Mouse (Mus musculus) heart, adult 2 months (tissue): ENCODE measurements around the gene Gpc5. TPM values are rescaled to one million over a fixed set of nuclear protein-coding genes. Genes with fewer than 3 reads are reported as not detected.

Experiments
- DNase-seq, 2 experiments: peaks; one replicate each; pipeline ENCODE4 v3.0.0; 2021
- H3K27ac ChIP-seq: fragments of 200-600 bp; 2 replicates; pipeline ENCODE4 v1.8.1; 2022
- H3K27me3 ChIP-seq: fragments of 200-500 bp; 2 replicates; pipeline ENCODE4 v1.6.1; 2012; ENCODE audit warnings: mild to moderate bottlenecking, low read length, inconsistent platforms, mixed read lengths; ENCODE audit not compliant: control insufficient read depth, insufficient read depth
- H3K36me3 ChIP-seq: fragments of 200-500 bp; 2 replicates; pipeline ENCODE4 v1.6.1; 2012; ENCODE audit warnings: low read length, inconsistent platforms; ENCODE audit not compliant: control insufficient read depth, insufficient read depth
- H3K4me1 ChIP-seq: fragments of 200-500 bp; 2 replicates; pipeline ENCODE4 v1.6.1; 2011; ENCODE audit warnings: low read length; ENCODE audit not compliant: control insufficient read depth, insufficient read depth
- H3K4me3 ChIP-seq: fragments of 200-600 bp; 2 replicates; pipeline ENCODE4 v1.8.1; 2022
- H3K79me2 ChIP-seq: fragments of 200-500 bp; replicated peaks from 2 replicates; pipeline ENCODE4 v1.6.1; 2012; ENCODE audit warnings: mild to moderate bottlenecking, inconsistent platforms, low read length, moderate library complexity, mixed read lengths; ENCODE audit not compliant: control insufficient read depth, insufficient read depth
- H3K9ac ChIP-seq: fragments of 200-500 bp; 2 replicates; pipeline ENCODE4 v1.6.1; 2012; ENCODE audit warnings: low read depth, mild to moderate bottlenecking, control low read depth, inconsistent platforms, low read length, mixed read lengths
- CTCF ChIP-seq: fragments of 200-600 bp; IDR thresholded peaks from 2 replicates; pipeline ENCODE4 v1.8.1; 2022; ENCODE audit warnings: antibody characterized with exemption, mild to moderate bottlenecking, moderate library complexity
- EP300 ChIP-seq: fragments of 200-500 bp; IDR thresholded peaks from 2 replicates; pipeline ENCODE4 v1.6.1; 2011; ENCODE audit warnings: low read depth, low read length, control low read depth; ENCODE audit not compliant: insufficient read depth
- POLR2A ChIP-seq: fragments of 200-500 bp; IDR thresholded peaks from 2 replicates; pipeline ENCODE4 v1.6.1; 2011; ENCODE audit warnings: mild to moderate bottlenecking, low read depth, low read length, control low read depth; ENCODE audit not compliant: insufficient read depth
- WGBS: fragments of 180-500 bp; shearing (Covaris S2); methylation state at CpG from one replicate; pipeline ENCODE4 v1.1.7; 2018; 5-methylcytosine and 5-hydroxymethylcytosine counted together
- intact Hi-C: fragments of 180-260 bp; cut with DNase I; formaldehyde crosslinking; loops from one replicate; pipeline ENCODE4 v1.15.1; 2025
- polyA plus RNA-seq: library from polyadenylated mRNA; depleted of rRNA; stranded (reverse); fragments of >200 nt; gene quantifications from 2 replicates; pipeline ENCODE4 v1.2.3, GENCODE M21; 2012
- total RNA-seq, 2 experiments: library from RNA; stranded (reverse); gene quantifications; 2 replicates each; pipeline ENCODE4 v1.2.3; 2021

Gpc5 gene
- total and polyA plus RNA-seq, 3 experiments: not detected

DNA sequence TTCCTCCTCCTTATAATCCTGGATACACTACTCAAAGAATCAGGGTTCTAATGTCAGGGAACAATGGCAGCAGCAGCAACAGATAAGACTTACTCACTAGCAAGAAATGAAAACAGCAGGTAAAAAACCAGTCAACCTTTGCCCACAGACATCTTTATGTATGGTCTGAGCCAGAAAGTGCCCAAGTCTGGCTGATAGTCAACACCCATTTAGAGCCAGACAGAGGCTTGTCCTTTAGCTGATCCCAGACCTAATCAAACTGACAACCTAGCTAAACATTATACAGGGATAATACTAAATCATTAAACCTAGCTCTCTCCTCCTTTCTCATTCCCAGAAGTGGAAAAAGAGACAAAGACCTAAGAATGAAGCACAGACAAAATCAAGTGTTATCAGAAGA lies 1225.5 kb downstream of the Gpc5 start:
- TF ChIP-seq CTCF (no peak), POLR2A (no peak), EP300 (no peak)
- H3K36me3 ChIP-seq: no peaks in the 10 kb centered on the region
- H3K27ac ChIP-seq: no peak overlapping the region
- intact Hi-C loops: no loop called here
- H3K9ac ChIP-seq: no peak overlapping the region
- H3K4me3 ChIP-seq: no peak overlapping the region
- no peaks in the 10 kb centered on the region for H3K79me2 ChIP-seq
- no peaks in the 10 kb centered on the region for H3K27me3 ChIP-seq
- no peaks in the 10 kb centered on the region for H3K4me1 ChIP-seq
- DNase-seq: no peak

- Histone ChIP-seq H3K27me3 (no peaks in the 10 kb centered on the region), H3K9ac (no peak overlapping the region), H3K4me3 (no peak overlapping the region), H3K27ac (no peak overlapping the region), H3K79me2 (no peaks in the 10 kb centered on the region), H3K4me1 (no peaks in the 10 kb centered on the region), H3K36me3 (no peaks in the 10 kb centered on the region)
- intact Hi-C loops: no loop called here
- no peak for DNase-seq
- WGBS: 75% methylated on average over 4 of the region's 4 CpGs
- TF ChIP-seq CTCF (no peak), POLR2A (no peak), EP300 (no peak)
Observed at GRCm38 (mm10) chr14:116336182-116336581, 1244.2 kb downstream of the Gpc5 start.

DNA sequence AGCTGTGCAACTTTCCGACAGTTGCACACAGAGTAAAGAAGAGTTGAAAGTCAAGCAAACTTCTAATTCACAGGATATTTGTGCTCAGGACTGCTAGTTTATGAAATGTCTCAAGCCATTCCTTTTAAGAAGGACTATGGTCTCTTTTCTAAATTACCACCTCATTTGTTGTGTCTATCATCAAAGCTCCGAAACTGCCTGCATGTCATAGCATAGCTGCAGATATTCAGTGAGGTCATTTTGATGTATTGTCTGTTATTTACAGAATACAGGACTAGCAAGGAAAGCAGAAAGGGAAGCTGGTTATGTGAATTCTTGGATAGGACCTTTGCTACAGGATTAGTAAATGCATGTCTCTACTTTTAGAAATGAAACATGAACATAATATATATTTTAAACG lies 1246.4 kb downstream of the Gpc5 start:
- TF ChIP-seq POLR2A (no peak), CTCF (no peak), EP300 (no peak)
- Histone ChIP-seq H3K79me2 (no peaks in the 10 kb centered on the region), H3K36me3 (no peaks in the 10 kb centered on the region), H3K9ac (no peak overlapping the region), H3K4me1 (no peaks in the 10 kb centered on the region), H3K27me3 (no peaks in the 10 kb centered on the region), H3K4me3 (no peak overlapping the region), H3K27ac (no peak overlapping the region)
- no peak for DNase-seq
- intact Hi-C loops: no loop called here
- whole genome bisulfite sequencing: 67% methylated on average over 3 of the region's 3 CpGs

- Histone ChIP-seq H3K27ac (no peak overlapping the region), H3K36me3 (no peaks in the 10 kb centered on the region), H3K27me3 (no peaks in the 10 kb centered on the region), H3K79me2 (no peaks in the 10 kb centered on the region), H3K4me3 (no peak overlapping the region), H3K4me1 (no peaks in the 10 kb centered on the region), H3K9ac (no peak overlapping the region)
- TF ChIP-seq POLR2A: no peak
- TF ChIP-seq CTCF: no peak
- no peak for TF ChIP-seq EP300
- intact Hi-C loops: no loop called here
- WGBS: 36% methylated on average over 3 of the region's 3 CpGs
- no peak for DNase-seq
Observed at GRCm38 (mm10) chr14:116348560-116348959, 1256.5 kb downstream of the Gpc5 start.

DNA sequence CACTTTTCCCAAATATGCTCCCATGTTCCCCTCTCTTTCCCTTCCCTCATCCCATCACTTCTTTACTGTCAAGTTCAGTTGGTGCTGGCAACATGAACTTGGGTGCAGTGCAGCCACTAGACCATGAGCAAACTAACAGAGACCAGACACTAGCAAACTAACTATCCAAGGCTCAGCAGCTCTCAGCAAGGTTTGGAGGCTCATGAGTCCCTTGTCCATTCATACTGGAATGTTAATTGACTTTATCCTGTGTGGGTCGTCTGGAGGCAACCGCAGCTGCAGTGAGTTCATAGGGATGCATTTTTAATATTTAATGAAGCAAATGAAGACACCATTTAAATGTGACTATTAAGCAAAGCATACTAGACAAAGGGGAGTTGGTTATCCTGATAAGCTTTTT lies 1292.6 kb downstream of the Gpc5 start:
- intact Hi-C loops: no loop called here
- 71% methylated on average over 2 of the region's 2 CpGs for WGBS
- Histone ChIP-seq H3K27ac (no peak overlapping the region), H3K4me1 (no peaks in the 10 kb centered on the region), H3K27me3 (no peaks in the 10 kb centered on the region), H3K36me3 (no peaks in the 10 kb centered on the region), H3K4me3 (no peak overlapping the region), H3K9ac (no peak overlapping the region), H3K79me2 (no peaks in the 10 kb centered on the region)
- no peak for DNase-seq
- TF ChIP-seq CTCF: no peak
- no peak for TF ChIP-seq POLR2A
- TF ChIP-seq EP300: no peak

DNA sequence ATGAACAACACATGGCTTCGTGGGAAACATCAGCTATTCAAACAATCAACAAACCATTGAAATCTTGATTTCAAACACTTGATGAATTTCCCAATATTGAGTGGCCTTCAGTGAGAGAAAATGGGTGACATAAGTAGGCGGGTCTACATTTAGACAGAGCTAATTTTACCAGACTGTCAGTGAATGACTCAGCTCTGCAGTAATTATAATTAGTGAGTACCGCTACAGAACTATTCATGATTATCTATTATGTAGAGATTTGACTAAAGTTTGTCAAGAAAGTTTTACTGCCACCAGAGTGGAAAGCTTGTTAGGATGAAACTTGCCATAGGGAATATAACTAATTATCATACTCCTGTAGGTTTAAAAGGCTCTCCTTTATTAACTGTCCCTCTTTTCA lies 1323.5 kb downstream of the Gpc5 start:
- H3K79me2 ChIP-seq: no peaks in the 10 kb centered on the region
- no peaks in the 10 kb centered on the region for H3K27me3 ChIP-seq
- intact Hi-C loops: no loop called here
- H3K27ac ChIP-seq: no peak overlapping the region
- DNase-seq: no peak
- TF ChIP-seq CTCF (no peak), POLR2A (no peak), EP300 (no peak)
- no peak overlapping the region for H3K9ac ChIP-seq
- H3K4me1 ChIP-seq: no peaks in the 10 kb centered on the region
- 71% methylated on average over 3 of the region's 3 CpGs for WGBS
- no peak overlapping the region for H3K4me3 ChIP-seq
- no peaks in the 10 kb centered on the region for H3K36me3 ChIP-seq
